Mouse (Mus musculus): ENCODE measurements around the gene Dtx3.

DNA sequence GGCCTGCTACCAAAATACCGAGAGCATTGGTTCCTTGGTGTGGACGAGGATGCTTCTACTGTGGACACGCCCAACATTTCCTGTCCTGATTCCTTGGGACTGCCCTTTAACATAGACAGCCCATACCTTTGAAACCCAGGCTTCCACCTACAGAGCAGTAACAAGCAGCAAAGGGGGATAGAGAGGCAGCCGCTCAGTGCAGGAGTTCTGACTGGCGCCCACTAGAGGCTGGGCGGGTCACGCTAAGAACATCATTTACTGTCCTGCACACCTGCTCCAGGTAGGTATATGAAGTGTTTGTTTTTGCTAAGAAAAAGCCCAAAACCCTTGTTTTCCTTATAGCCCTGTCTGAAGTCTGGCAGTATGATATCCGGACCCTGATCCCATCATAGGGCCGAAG lies 37.6 kb upstream of the Dtx3 start:
- no peak for TF ChIP-seq CTCF (IDR thresholded peaks at IDR 0.05; ENCODE audit: low read depth)
- TF ChIP-seq EP300 (IDR thresholded peaks at IDR 0.05; ENCODE audit: low read depth): no peak

Measured in heart, postnatal 0 days (tissue).